Mouse (Mus musculus) ES-Bruce4 (cell line): ENCODE results near the gene Msi1.

Source experiments
- CTCF ChIP-seq: IDR thresholded peaks from one replicate; pipeline ENCODE4 v1.8.1; 2011; ENCODE audit warnings: low read depth, low read length
- EP300 ChIP-seq: IDR thresholded peaks from 2 replicates; pipeline ENCODE4 v1.6.1; 2011; ENCODE audit warnings: low read depth, low read length; ENCODE audit not compliant: insufficient read depth
- POLR2A ChIP-seq: IDR thresholded peaks from one replicate; pipeline ENCODE4 v1.8.1; 2011; ENCODE audit warnings: low read length; ENCODE audit not compliant: insufficient read depth

GRCm38 (mm10) chr5:115483947-115484920 is 54.8 kb downstream of the Msi1 start, which contains the start of gene Sirt4:
- peak; percentile 73 for TF ChIP-seq POLR2A
- 0 out of 2 replicates have a peak, but pooled peaks have one; percentile 34 for TF ChIP-seq EP300
- no peak for TF ChIP-seq CTCF
